Mouse (Mus musculus): Measurements from ENCODE around the gene Aunip. TPM values are rescaled to one million over a fixed set of nuclear protein-coding genes. Genes with fewer than 3 reads are reported as not detected.

The Aunip gene
- total RNA-seq, 2 experiments from 2014 or later = 1.4 to 1.8 TPM

DNA sequence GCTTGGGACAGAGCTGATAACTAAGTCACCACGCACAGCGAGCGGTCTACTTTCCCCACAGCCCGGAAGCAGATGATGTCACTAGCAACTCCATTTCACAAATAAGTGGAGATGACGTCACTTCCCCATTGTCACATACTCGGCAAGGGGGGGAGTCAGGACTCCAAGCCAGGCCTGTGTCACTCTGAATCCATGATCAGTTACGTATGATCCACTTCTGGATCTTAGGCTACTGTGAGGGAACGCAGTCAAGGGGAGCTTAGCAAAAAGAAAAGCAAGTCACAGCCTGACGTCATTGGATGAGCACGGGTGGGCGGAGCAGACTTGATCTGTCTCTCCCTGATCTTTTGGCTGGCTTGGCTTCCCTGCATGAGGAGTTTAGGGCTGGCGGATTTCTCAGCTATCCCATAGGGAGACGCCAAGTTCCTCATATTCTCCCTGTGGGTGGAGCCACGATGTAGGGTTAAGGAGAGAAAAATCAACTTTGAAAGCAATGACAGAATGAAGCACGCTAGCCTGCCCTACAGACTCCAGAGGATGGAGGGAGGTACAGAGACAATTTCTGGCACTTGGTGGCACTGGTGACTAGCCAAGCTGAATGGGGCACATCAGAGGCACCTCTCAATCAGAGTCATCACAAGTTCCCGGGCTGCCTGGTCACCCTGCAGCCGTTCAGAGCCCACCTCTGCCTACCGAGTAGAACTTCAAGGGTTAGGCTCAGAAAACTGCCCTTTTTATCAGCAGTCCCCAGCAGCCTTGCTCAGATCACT, 37.6 kb downstream of the Aunip start:
- intact Hi-C loops (cut with DNase I) = loop anchor here (5.0 kb wide), 1 partner anchor 164 kb away; no protein-coding TSS in a partner anchor
- DNase-seq = no peak

DNA sequence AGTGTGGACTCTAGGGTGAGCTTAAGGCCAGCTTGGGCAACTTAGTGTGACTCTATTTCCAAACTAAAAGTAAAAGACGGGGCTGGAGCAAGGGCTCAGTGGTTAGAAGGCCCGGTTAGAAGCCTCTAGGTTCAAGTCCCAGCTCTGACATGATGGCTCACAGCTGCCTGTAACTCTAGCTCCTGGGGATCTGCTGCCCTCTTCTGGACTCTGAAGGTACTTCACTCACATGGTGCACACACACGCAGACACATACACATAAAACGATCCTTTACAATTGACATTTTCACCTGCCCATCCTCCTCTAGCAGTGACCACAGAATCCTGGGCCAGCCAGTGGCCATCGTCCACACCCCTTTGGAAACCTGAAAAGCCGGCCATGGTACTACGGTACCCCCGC, 39.1 kb downstream of the Aunip start:
- intact Hi-C loops (cut with DNase I) = loop anchor here (5.0 kb wide), 1 partner anchor 162 kb away; no protein-coding TSS in a partner anchor
- no peak for DNase-seq

DNA sequence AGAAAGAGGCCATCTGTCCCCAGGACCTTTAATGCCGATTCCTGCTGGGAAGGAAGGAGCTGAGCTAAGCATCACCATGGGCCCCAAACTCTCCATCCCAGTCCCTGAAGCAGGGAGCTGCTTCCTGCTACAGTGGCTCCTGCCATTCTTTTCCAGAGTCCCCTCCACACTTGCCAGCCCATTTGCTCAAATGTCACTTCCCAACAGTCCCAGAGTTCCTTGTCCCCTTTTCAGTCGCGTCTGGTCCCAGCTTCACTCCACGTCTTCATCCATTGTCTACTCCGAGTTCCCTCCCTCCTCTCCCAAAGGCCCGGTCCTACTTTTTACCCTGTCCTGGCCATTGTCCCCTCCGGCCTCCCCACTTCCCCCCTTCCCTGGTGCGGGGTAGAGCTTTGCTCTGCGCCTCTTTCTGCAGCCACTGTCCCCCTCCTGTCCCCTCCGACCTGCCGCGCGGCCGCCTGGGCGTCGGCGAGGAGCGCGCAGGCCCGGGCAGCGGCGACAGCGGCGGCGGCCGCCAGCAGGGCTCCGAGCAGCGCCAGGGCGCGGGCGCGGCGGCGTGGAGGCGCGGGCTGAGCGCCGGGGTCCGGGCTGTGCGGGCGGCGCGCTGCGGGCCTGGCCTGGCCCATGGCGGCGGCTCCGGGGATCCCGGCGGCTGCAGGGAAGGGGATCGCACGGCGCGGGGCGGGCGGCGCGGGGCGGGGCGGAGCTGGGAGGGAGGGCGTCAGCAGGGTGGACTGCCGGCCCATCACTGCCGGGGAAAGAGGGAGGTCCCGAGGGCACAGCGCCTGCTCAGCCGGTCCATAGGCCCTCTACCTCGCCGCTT, 40.9 kb downstream of the Aunip start, which contains the start of gene Selenon:
Selenon (minus strand) TSS at position 673 of the 823 bp plus-strand sequence.
- peak; percentile 74 for DNase-seq
- intact Hi-C loops (cut with DNase I) = no loop called here

DNA sequence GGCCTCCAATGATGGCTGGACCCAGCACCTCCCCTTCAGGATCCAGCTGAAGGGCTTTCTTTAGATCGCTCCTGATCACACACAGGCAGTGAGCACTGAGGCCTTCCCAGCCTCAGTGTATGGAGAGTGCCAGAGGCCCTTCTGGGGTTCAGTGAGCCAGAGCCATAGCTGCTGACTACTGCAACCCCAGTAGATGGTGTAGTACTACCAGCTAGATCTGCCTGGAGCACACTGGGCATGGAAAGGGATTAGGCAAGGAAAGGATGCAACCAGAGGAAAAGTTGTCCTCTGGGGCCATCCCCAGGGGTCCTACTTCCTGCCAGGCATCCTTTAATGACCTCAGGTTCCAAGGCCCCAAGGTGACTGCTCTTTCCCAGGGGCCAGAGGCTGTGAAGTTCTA, 42.8 kb downstream of the Aunip start:
- intact Hi-C loops (cut with DNase I) = no loop called here
- no peak for DNase-seq

DNA sequence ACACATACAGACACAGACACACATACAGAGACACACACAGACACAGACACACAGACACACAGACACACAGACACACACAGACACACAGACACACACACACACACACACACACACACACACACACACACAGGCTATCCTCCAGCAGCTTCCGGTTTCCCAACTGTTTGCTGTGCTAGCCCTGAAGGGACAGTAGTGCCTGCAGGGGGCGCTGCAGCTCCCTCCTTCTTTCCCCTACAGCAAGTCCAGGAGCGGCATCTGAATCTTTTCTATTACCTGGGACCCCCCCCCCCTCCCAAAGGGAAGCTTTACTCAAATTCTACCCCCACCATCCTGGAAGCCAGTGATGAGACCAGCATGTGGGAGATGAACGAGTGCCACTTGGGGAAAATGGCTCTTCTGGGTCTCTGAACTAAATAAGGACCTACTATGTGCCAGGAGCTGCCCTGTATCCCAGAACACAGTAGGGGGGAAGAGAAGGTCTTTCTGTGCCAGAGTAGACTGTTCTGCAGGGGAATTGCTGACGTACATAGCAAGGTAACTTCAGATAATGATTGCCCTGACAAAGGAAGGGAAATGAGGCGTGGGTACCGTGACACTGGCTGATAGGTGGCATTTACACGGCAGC, 45.3 kb downstream of the Aunip start:
- intact Hi-C loops (cut with DNase I) = loop anchor here (5.0 kb wide), 1 partner anchor 146 kb away; the partner anchor contains the start of gene Man1c1
- peak; percentile 78 for DNase-seq

DNA sequence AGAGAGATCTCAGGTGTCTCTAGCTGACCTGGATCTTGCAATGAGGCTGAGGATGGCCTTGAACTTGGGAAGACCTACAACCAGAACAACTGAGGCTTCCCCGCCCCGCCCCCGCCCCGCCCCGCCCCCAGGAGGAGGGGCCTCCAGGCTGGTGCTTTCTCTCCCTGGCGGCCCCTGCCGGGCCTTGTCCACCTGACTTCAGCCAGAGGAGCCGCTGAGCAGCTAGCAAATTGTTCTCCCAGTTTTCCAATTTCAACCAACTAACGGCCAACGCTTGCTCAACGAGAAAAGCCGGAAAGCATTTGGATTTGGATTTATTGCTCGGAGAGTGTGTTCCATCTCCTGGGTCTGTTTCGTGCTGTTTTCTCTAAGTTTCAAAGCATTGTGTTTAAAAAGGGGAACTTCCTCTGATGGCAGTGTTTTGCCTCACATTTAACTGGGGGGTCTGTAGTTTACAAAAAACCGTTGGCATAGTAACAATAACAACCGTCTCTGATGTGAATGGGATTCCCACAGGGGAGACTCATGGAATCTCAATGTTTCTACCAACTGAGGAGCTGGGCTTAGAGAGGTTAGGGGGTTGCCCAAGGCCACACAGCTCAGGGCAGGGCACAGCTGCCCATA, 46.9 kb downstream of the Aunip start:
- intact Hi-C loops (cut with DNase I) = loop anchor here (5.0 kb wide), 1 partner anchor 145 kb away; the partner anchor contains the start of gene Man1c1
- DNase-seq = peak; percentile 41

DNA sequence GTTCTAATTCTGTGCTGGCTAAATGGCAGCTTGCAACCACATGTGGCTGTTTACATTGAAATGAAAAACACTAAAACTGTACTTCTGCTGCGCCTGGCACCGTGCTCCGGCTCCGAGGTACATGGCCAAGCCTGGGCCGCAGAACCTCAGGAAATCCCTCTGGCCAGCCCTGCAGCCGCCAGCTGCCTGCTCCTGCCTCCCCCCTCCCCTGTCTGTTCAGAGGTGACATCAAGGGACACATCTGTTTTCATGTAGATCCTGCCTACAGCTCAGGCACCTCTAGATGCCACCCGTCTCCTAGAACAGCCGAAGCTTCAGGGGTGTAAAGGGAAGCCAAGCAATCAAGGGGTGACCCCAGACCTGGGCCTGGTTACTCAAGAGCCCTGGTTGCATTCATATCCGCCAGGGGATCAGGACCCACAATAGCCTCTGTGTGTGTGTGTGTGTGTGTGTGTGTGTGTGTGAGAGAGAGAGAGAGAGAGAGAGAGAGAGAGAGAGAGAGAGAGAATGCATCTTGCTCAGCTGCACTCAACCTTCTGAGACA, 47.8 kb downstream of the Aunip start:
- intact Hi-C loops (cut with DNase I) = loop anchor here (5.0 kb wide), 1 partner anchor 144 kb away; the partner anchor contains the start of gene Man1c1
- no peak for DNase-seq

DNA sequence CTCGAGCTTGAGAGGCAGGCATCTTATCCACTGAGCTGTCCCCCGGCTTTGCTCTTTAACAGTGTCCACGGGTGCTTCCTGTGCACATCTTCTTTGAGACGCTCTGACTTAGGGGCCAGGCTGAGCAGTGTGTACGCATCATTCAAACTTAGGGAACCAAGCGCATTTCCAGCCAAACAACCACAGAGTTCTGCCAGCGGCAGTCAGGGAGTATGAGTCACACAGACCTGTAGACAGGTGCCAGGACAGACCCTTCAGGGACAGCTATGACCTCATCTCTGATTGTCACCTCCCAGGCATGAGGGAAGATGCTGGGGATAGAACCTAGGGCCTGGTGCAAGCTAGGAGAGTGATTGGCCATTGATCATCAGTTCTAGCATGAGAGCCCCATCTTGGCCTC, 48.4 kb downstream of the Aunip start:
- intact Hi-C loops (cut with DNase I) = loop anchor here (5.0 kb wide), 1 partner anchor 143 kb away; the partner anchor contains the start of gene Man1c1
- no peak for DNase-seq

DNA sequence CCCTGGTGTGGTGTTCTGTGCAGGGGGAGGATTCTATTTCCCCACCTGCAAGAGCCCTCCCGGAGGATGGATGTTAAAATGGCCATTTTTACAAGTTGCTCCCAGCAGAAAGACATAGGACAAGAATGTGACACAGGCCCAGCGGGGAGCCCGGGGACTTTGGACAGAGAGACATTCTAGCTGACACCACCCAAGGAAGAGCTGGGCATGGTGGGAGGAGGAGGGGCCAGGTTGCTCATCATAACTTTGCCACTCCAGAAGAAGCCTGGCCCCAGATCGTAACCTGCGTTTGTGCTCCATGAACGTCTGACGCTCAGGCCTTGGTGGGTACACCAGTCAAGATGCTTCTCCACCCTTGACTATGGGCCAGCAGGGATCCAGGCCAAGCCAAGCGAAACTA, 49.9 kb downstream of the Aunip start:
- no peak for DNase-seq
- intact Hi-C loops (cut with DNase I) = no loop called here

DNA sequence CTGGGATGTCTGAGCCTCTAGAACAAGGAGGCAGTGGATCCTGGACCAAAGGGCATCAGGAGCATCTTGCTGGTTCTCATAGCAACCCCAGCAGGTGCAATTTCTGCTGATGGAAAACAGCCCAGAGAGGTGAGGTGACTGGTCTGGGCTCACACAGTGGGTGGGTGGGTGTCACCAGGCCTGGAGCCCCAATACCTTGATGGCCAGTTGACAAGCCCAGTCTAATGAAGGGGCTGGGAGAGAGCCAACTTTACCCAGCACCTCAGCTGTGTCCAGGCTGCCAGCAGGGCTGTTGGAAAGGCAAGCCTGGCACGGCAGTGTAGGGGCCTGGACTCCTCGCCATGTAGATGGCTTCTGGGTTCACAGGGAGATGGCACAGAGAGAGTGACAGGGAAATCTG, 51.2 kb downstream of the Aunip start:
- DNase-seq = peak; percentile 59
- intact Hi-C loops (cut with DNase I) = no loop called here

DNA sequence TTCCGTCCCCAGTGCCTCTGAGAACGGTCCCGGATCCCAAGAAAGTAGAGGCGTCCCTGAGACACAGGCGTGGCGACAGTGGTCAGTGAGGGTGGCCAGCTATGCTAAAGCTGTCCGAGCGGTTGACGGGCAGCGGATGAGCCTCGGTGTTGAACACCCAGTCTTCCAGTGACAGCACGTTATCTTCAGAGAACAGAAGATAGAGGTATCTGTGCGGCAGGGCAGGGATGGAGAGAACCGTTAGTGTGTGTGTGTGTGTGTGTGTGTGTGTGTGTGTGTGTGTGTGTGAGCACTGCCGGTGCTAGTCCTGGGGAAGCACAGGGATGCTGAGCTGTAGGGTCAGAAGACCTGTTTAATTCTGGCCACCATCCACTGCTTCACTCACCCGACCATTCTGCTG, 52.8 kb downstream of the Aunip start:
- intact Hi-C loops (cut with DNase I) = no loop called here
- no peak for DNase-seq

DNA sequence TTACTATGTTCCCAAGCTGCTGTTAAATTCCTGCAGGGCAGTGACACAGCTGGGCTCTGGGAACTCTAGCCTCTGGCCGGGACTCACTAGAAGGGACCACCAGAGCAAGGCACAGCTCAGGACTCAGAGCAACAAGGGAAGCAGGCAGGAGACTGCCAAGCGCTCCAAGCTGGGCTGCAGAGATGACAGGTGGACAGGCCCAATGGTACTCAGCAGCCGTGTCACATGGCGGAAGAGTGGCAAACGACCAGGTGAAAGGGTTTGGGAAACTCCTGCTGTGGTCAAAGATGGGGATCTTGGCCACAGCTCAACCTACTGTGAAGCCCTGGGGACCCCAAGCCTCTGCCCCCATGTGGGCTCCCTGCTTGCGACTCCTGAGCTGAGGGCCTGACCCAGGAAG, 53.3 kb downstream of the Aunip start:
- DNase-seq = no peak
- intact Hi-C loops (cut with DNase I) = no loop called here

DNA sequence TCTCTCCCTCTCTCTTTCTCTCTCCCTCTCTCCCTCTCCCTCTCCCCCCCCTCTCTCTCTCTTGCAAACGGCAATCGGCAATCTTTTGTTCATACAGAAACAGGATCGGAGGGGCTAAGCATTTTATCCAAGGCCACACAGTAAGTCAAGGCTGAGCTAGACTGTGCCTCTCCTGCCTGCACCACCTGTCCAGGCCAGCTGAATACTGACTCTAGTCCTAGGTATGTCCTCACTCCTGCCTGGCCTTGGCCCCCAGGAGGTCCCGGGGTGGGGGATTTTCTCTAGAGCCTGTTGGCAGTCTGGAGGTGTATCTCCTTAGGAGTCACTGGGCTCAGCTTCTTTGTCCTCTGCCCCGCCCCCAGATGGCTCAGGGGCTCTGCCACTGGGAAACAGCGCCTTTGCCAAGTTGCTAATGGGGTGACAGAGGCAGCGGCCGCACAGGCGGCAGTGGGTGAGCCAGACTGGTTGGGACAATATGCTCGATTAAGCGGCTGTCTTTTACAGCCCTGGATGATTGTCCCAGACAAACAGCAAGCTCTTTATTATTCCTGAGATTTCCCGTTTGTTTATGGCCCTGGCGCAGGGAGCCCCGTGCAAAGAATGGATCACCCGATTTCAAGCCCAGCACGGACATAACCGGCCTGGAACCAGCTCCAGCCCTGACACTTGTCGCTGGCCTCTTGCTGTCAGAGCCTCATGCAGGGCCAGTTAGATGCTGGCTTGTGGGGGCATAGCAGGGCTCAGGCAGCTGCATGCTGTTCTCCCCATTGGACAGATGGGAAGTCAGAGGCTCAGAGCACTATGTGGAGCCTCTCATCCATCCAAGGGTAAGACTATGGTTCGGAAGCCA, 56.8 kb downstream of the Aunip start:
- peak; percentile 92 for DNase-seq
- intact Hi-C loops (cut with DNase I) = no loop called here

DNA sequence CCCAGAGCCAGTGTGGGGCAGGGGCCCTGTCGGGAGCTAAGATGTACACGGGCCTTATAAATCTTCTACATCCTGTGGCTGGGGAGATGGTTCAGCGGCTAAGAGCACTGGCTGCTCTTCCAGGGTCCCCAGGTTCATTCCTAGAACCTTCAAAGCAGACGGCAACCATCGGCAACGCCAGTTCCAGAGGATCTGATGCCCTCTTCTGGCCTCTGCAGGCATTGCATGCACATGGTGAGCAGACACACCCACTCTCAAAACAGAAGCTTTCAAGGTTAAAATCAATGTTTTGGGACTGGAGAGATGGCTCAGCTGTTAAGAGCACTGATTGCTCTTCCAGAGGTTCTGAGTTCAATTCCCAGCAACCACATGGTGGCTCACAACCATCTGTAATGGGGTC, 58.4 kb downstream of the Aunip start:
- intact Hi-C loops (cut with DNase I) = no loop called here
- DNase-seq = peak; percentile 57

DNA sequence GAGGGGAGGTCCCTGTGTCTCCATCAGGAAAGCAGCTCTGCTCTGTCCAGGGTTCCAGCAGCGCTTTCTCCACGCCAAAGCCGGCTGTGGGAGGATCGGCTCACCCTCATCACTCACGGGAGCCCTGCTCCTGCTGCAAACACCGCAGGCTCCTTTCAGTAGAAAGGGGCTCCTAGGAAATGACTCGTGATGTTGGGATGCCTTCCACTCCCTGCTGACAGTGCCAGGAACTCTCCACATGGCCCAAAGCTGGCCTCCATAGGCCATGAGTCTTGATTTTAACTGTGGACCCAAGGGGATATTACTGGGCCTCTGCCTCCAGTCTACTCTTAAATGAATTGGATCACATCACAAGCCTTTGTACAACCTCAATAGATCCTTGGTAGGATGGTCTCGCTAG, 59.0 kb downstream of the Aunip start:
- intact Hi-C loops (cut with DNase I) = no loop called here
- peak; percentile 35 for DNase-seq

DNA sequence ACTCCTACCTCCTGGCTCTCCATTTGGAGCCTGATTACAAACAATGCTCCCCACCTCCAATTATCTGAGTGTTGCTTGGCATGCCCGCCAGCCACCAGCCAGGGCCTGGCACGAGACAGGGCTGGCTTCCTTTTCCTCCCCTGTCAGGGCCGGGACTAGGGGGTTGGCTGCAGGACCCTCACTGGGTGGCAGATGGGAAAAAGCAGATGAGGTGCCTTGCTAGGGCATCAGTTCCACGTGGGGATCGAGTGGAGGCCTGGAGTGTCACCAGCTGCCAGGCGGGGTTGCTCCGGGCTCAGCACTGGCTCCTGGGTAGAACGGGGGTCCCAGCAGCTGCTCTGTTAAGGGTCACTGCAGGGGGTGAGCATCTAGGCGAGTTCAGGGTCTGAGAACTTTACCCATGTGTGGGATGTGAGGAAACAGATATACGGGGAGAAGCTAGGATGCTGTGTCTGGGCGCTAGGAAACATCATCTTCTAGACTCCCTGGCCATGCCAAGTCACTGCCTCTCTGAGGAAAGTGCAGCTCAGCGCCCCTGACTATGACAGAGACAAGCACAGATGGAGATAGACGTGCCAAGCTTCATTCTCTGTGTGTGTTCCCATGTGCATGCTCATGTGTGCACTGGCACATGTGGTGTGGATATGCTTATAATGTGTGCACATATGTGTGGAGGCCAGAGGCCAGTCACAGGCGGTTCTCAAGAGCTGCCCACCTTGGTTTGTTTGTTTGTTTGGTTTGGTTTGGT, 60.1 kb downstream of the Aunip start:
- intact Hi-C loops (cut with DNase I) = no loop called here
- peak; percentile 88 for DNase-seq

DNA sequence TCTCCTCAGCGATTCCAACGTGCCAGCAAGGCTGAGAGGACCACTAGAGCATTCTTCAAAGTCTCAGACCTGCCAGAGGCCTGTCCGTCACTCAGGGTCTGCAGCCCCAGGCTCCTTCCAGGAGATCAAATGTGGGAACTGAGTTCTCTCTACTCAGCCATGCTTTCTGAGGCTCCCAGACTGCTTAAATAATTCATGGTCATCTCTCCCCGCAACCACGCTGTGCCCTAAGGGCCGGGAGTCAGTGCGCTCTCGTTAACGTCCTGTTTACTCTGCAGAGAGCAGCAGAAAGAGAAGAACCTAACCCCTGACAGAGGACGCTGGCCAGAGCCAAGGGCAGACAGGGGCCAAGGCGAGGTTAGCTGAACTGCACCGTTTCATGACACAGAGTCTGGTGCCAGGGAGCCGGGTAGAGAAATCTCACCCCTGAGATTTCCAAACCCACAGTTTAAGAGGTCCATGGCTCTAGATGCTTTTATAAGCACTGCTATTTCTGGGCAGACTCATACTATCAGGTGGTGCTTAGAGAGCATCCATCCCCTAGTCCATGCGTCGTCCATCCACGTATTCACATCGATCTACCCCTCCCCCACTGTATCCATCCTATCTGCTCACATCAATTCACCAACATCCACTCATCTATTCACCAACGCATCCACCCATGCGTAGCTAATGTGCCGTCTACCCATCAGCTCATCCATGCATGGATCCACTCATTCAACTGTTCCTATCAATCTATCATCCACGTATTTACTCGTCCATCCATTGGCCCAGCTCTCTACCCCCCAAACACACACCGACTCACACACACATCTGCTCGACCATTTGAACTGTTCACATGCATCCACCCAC, 61.9 kb downstream of the Aunip start:
- DNase-seq = no peak
- intact Hi-C loops (cut with DNase I) = no loop called here

Data from left cerebral cortex, postnatal 4 days (tissue).